1 mouse cellular context compared by ENCODE assay signal in genomic region chr3:152396278-152396987, GRCm38 (mm10).
A peak's percentile ranks its signal among the peaks of the same experiment; 100 is the strongest.
TF ChIP-seq lines count a peak whose summit lies in the region.

No protein-coding gene starts in this region.

TF ChIP-seq in CH12.LX, 34 proteins besides CTCF, POLR2A, EP300 and RAD21 (continued from another document):
- TF ChIP-seq TBP (conservative IDR thresholded peaks at IDR 0.05; ENCODE audit: low read depth, low read length): peak; percentile 91
- no peak for TF ChIP-seq MAZ (IDR thresholded peaks at IDR 0.05; ENCODE audit: low read depth, low read length)
- peak; percentile 71 for TF ChIP-seq NRF1 (IDR thresholded peaks at IDR 0.05; ENCODE audit: low read depth, low read length)
- peak; percentile 46 for TF ChIP-seq SIN3A (IDR thresholded peaks at IDR 0.05; ENCODE audit: low read length)
- no peak for TF ChIP-seq E2F4 (IDR thresholded peaks at IDR 0.05; ENCODE audit: insufficient replicate concordance, low read depth, low read length)
- no peak for TF ChIP-seq MAFK (IDR thresholded peaks at IDR 0.05; ENCODE audit: insufficient replicate concordance, low read length)
- no peak for TF ChIP-seq PAX5 (IDR thresholded peaks at IDR 0.05; ENCODE audit: low read length)
- no peak for TF ChIP-seq JUND (conservative IDR thresholded peaks at IDR 0.05; ENCODE audit: low read depth, low read length)
- no peak for TF ChIP-seq GABPA (IDR thresholded peaks at IDR 0.05; ENCODE audit: insufficient replicate concordance, low read depth, low read length)
- no peak for TF ChIP-seq ETS1 (conservative IDR thresholded peaks at IDR 0.05; ENCODE audit: low read depth, low read length)
- peak; percentile 84 for TF ChIP-seq ZMIZ1 (IDR thresholded peaks at IDR 0.05; ENCODE audit: low read depth, low read length)
- TF ChIP-seq NELFE (IDR thresholded peaks at IDR 0.05; ENCODE audit: low read depth, low read length): peak; percentile 95
- no peak for TF ChIP-seq ELF1 (IDR thresholded peaks at IDR 0.05; ENCODE audit: low read depth, low read length)
- peak; percentile 99 for TF ChIP-seq CHD2 (IDR thresholded peaks at IDR 0.05; ENCODE audit: low read length)
- peak; percentile 7; the same call in 1 of the 2 replicates for TF ChIP-seq IRF4 (IDR thresholded peaks at IDR 0.05; ENCODE audit: low read depth, low read length)
- TF ChIP-seq SMC3 (IDR thresholded peaks at IDR 0.05; ENCODE audit: low read depth, low read length): no peak
- TF ChIP-seq POLR2AphosphoS2 (IDR thresholded peaks at IDR 0.05; ENCODE audit: low read depth, low read length): no peak; the same call in 1 of the 2 replicates
- peak; percentile 91 for TF ChIP-seq MXI1 (IDR thresholded peaks at IDR 0.05; ENCODE audit: low read depth, low read length)
- TF ChIP-seq USF1 (IDR thresholded peaks at IDR 0.05; ENCODE audit: low read depth, low read length): peak; percentile 93
TF ChIP-seq in CH12.LX: peak in this region for 17.
